Mouse (Mus musculus): ENCODE data around the gene Smim5.
"Not testable (repeated sequence)": the region's sequence is repeated elsewhere in the genome, so short reads cannot be mapped to it uniquely, and the experiment has no call there.

Smim5 gene

GRCm38 (mm10) chr11:115899486-115900266 is at the start of gene Smim5:
Gene Smim5 (plus strand): TSS chr11:115899966.
- no peak for ATAC-seq (ENCODE audit: insufficient number of reproducible peaks, low FRiP score, low TSS enrichment)

GRCm38 (mm10) chr11:115854674-115855073 is 45.1 kb upstream of the Smim5 start:
- ATAC-seq (ENCODE audit: insufficient number of reproducible peaks, low FRiP score, low TSS enrichment): no peak

- not testable (repeated sequence) for ATAC-seq (ENCODE audit: insufficient number of reproducible peaks, low FRiP score, low TSS enrichment)
These were observed 42.6 kb upstream of the Smim5 start for GRCm38 (mm10) chr11:115857146-115857545.

GRCm38 (mm10) chr11:115857936-115858335 is 41.8 kb upstream of the Smim5 start:
- no peak for ATAC-seq (ENCODE audit: insufficient number of reproducible peaks, low FRiP score, low TSS enrichment)

- no peak for ATAC-seq (ENCODE audit: insufficient number of reproducible peaks, low FRiP score, low TSS enrichment)
These were observed 41.4 kb upstream of the Smim5 start, which contains the start of gene Myo15b for GRCm38 (mm10) chr11:115858354-115858753. Gene Myo15b (plus strand): TSS chr11:115858406.

GRCm38 (mm10) chr11:115859143-115859945 is 40.4 kb upstream of the Smim5 start:
- no peak for ATAC-seq (ENCODE audit: insufficient number of reproducible peaks, low FRiP score, low TSS enrichment)

GRCm38 (mm10) chr11:115863895-115864294 is 35.9 kb upstream of the Smim5 start:
- ATAC-seq (ENCODE audit: insufficient number of reproducible peaks, low FRiP score, low TSS enrichment): no peak

GRCm38 (mm10) chr11:115869393-115869792 is 30.4 kb upstream of the Smim5 start:
- ATAC-seq (ENCODE audit: insufficient number of reproducible peaks, low FRiP score, low TSS enrichment): no peak

GRCm38 (mm10) chr11:115872437-115872836 is 27.3 kb upstream of the Smim5 start:
- ATAC-seq (ENCODE audit: insufficient number of reproducible peaks, low FRiP score, low TSS enrichment): no peak

GRCm38 (mm10) chr11:115875935-115876334 is 23.8 kb upstream of the Smim5 start:
- ATAC-seq (ENCODE audit: insufficient number of reproducible peaks, low FRiP score, low TSS enrichment): no peak

- ATAC-seq (ENCODE audit: insufficient number of reproducible peaks, low FRiP score, low TSS enrichment): no peak
These were observed 23.3 kb upstream of the Smim5 start for GRCm38 (mm10) chr11:115876438-115876837.

GRCm38 (mm10) chr11:115877174-115877755 is 22.5 kb upstream of the Smim5 start:
- no peak for ATAC-seq (ENCODE audit: insufficient number of reproducible peaks, low FRiP score, low TSS enrichment)

GRCm38 (mm10) chr11:115878071-115878470 is 21.7 kb upstream of the Smim5 start:
- ATAC-seq (ENCODE audit: insufficient number of reproducible peaks, low FRiP score, low TSS enrichment): no peak

- ATAC-seq (ENCODE audit: insufficient number of reproducible peaks, low FRiP score, low TSS enrichment): no peak
These were observed 18.8 kb upstream of the Smim5 start for GRCm38 (mm10) chr11:115881002-115881401.

- ATAC-seq (ENCODE audit: insufficient number of reproducible peaks, low FRiP score, low TSS enrichment): no peak
These were observed 16.5 kb upstream of the Smim5 start for GRCm38 (mm10) chr11:115883251-115883650.

- ATAC-seq (ENCODE audit: insufficient number of reproducible peaks, low FRiP score, low TSS enrichment): no peak
These were observed 15.4 kb upstream of the Smim5 start for GRCm38 (mm10) chr11:115884361-115884760.

- ATAC-seq (ENCODE audit: insufficient number of reproducible peaks, low FRiP score, low TSS enrichment): no peak
These were observed 14.5 kb upstream of the Smim5 start for GRCm38 (mm10) chr11:115885281-115885680.

- ATAC-seq (ENCODE audit: insufficient number of reproducible peaks, low FRiP score, low TSS enrichment): no peak
These were observed 13.3 kb upstream of the Smim5 start for GRCm38 (mm10) chr11:115886446-115886845.

- no peak for ATAC-seq (ENCODE audit: insufficient number of reproducible peaks, low FRiP score, low TSS enrichment)
These were observed 11.7 kb upstream of the Smim5 start for GRCm38 (mm10) chr11:115888020-115888419.

GRCm38 (mm10) chr11:115889159-115889558 is 10.6 kb upstream of the Smim5 start:
- ATAC-seq (ENCODE audit: insufficient number of reproducible peaks, low FRiP score, low TSS enrichment): no peak

GRCm38 (mm10) chr11:115892213-115892612 is 7.6 kb upstream of the Smim5 start:
- ATAC-seq (ENCODE audit: insufficient number of reproducible peaks, low FRiP score, low TSS enrichment): no peak

All from cerebellum, adult (tissue).